Mouse (Mus musculus) ES-E14 (cell line): ENCODE results near the gene Panx3. TPM values are rescaled to one million over a fixed set of nuclear protein-coding genes. Genes with fewer than 3 reads are reported as not detected.

ENCODE experiments used
- DNase-seq: peaks from one replicate; pipeline ENCODE4 v3.0.0-alpha.2; 2013; ENCODE audit warnings: low read depth, low spot score
- H3K27ac ChIP-seq: 2 replicates; pipeline ENCODE4 v1.5.1; 2012; ENCODE audit warnings: low read depth, mild to moderate bottlenecking, low read length, moderate library complexity, mixed read lengths; ENCODE audit not compliant: poor library complexity, insufficient read depth, severe bottlenecking
- H3K36me3 ChIP-seq: 2 replicates; pipeline ENCODE4 v1.6.1; 2012; ENCODE audit warnings: mild to moderate bottlenecking, low read length, moderate library complexity, mixed read lengths; ENCODE audit not compliant: control insufficient read depth, poor library complexity, insufficient read depth, severe bottlenecking
- H3K4me1 ChIP-seq, 2 experiments: fragments of 150-350 bp in 1 of 2; sonication (generic) in 1 of 2; 2 replicates each; pipeline ENCODE4 v1.6.1; 2012; ENCODE audit warnings: low read length in 2 of 2, mild to moderate bottlenecking in 1 of 2, mixed read lengths in 1 of 2; ENCODE audit not compliant: control insufficient read depth in 2 of 2, insufficient read depth in 2 of 2, poor library complexity in 1 of 2
- H3K4me3 ChIP-seq, 2 experiments: fragments of 150-350 bp in 1 of 2; sonication (generic) in 1 of 2; 2 replicates each; pipeline ENCODE4 v1.5.1; 2012; ENCODE audit warnings: low read length in 2 of 2, low read depth in 1 of 2, mild to moderate bottlenecking in 1 of 2, mixed read lengths in 1 of 2; ENCODE audit not compliant: insufficient read depth in 1 of 2, poor library complexity in 1 of 2, severe bottlenecking in 1 of 2
- H3K9ac ChIP-seq: 2 replicates; pipeline ENCODE4 v1.6.1; 2012; ENCODE audit warnings: low read depth, mild to moderate bottlenecking, low read length, mixed read lengths; ENCODE audit not compliant: poor library complexity, insufficient read depth, severe bottlenecking
- H3K9me3 ChIP-seq: fragments of 150-350 bp; sonication (generic); 2 replicates; pipeline ENCODE4 v1.6.1; 2012; ENCODE audit warnings: low read depth, mild to moderate bottlenecking, low read length; ENCODE audit not compliant: control insufficient read depth, insufficient read depth
- CHD2 ChIP-seq: IDR thresholded peaks from 2 replicates; pipeline ENCODE4 v1.6.1; 2014; ENCODE audit warnings: mild to moderate bottlenecking, low read depth, low read length, inconsistent platforms
- HCFC1 ChIP-seq: IDR thresholded peaks from 2 replicates; pipeline ENCODE4 v1.6.1; 2012; ENCODE audit warnings: low read length, inconsistent platforms, borderline replicate concordance; ENCODE audit not compliant: insufficient read depth
- MAFK ChIP-seq: IDR thresholded peaks from 2 replicates; pipeline ENCODE4 v1.6.1; 2014; ENCODE audit warnings: mild to moderate bottlenecking, low read depth, low read length, inconsistent platforms; ENCODE audit not compliant: insufficient read depth
- ZC3H11A ChIP-seq: IDR thresholded peaks from 2 replicates; pipeline ENCODE4 v1.6.1; 2012; ENCODE audit warnings: low read depth, mild to moderate bottlenecking, inconsistent platforms, low read length, borderline replicate concordance
- ZNF384 ChIP-seq: IDR thresholded peaks from 2 replicates; pipeline ENCODE4 v1.6.1; 2012; ENCODE audit warnings: low read depth, low read length, inconsistent platforms
- in situ Hi-C, 2 experiments: fragments of 600-800 bp; cut with MboI; formaldehyde crosslinking; loops; one replicate each; pipeline ENCODE4 v1.15.1; 2025; ENCODE audit warnings: low sequenced_read_pairs in 2 of 2, inconsistent platforms in 1 of 2; ENCODE audit not compliant: unreplicated experiment in 2 of 2
- total RNA-seq: library from RNA; depleted of rRNA; stranded (reverse); fragments of 300-350 nt; gene quantifications from 2 replicates; pipeline ENCODE4 v1.2.3, GENCODE M21; 2012

Panx3 gene
- total RNA-seq, 1 experiment = 0.13 TPM

DNA sequence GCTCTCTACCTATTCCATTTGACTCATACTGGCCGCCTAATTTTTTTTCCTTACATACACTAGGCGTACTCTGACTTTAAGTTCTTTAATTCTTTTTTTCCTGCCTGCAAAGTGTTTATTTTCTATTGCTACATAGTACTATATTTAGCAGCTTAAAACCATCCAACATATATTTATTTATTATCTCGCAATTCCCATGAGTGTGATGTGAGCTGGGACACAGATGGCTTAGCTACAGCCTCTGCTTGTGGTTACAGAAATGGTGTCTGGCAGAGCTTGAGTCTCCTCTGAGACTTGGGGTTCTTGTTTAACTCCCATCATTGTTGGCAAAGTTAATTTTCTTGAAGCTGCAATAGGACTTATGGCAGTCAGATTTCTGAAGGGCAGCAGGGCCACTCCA, 30.3 kb downstream of the Panx3 start:
- H3K27ac ChIP-seq = no peak overlapping the region
- TF ChIP-seq ZC3H11A = no peak
- no peak for TF ChIP-seq CHD2
- TF ChIP-seq HCFC1 = no peak
- no peak for TF ChIP-seq MAFK
- no peak for TF ChIP-seq ZNF384
- in situ Hi-C loops = no loop called here
- H3K4me1 ChIP-seq = no peaks in the 10 kb centered on the region; a peak in 1 of 4 replicates
- H3K36me3 ChIP-seq = no peaks in the 10 kb centered on the region
- no peak overlapping the region for H3K4me3 ChIP-seq
- H3K9me3 ChIP-seq = no peaks in the 10 kb centered on the region
- no peak overlapping the region for H3K9ac ChIP-seq
- DNase-seq = no peak

DNA sequence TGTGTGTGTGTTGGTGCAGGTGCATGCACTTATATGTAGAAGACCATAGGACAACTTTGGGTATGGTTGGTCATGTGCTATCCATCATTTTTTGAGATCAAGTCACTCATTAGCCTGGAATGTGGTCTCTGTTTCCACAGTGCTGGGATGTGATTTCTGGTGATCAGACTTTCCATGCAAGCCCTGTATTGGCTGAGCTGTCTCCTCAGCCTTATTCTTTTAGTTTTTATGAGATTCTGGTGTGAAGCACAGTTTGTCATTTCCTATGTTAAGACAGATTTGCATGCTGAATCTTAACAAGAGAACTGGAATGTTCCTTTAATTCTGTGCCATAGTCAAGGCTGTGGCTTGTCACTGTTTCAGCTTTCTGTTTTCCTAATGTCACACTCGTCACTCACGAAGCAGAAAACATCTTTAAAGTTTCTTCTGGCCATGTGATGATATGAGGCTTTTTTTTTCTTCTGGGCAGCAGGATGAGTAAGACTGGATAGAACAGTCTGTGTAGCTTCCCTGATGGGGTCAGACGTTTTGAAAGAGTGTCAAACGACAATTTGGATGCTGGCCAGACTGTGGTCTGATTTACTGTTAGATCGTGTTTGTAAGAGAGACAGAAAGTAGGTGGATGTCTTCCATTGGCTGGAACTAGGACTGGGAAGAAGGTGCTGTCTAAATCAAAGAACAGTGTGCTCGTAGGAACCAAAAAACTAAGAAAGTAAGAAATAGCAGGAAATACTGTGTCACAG, 32.1 kb downstream of the Panx3 start:
- H3K27ac ChIP-seq = no peak overlapping the region
- in situ Hi-C loops = no loop called here
- TF ChIP-seq CHD2 (no peak), ZNF384 (no peak), MAFK (no peak), ZC3H11A (no peak), HCFC1 (no peak)
- H3K9ac ChIP-seq = no peak overlapping the region
- H3K4me1 ChIP-seq = no peaks in the 10 kb centered on the region; a peak in 1 of 4 replicates
- H3K4me3 ChIP-seq = no peak overlapping the region
- H3K36me3 ChIP-seq = no peaks in the 10 kb centered on the region
- H3K9me3 ChIP-seq = no peaks in the 10 kb centered on the region
- no peak for DNase-seq

DNA sequence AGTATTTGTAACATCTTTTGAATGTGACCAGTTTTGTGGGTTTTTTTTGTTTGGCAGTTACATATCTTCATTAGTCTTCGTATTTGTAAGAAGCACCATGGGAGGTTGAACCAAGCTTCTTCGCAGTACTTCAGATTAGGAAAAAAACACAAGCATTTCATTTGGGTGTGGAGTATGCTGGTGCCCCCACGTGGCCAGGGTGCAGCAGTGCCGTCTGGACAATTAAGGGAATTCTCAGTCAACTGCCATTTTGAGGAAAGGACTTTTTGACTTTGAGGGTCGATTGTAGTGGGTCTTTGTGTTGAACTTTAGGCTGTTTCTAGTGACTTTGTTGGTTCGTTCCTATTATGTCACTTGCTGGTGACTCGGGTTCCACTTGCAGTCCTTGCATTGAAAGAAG, 32.7 kb downstream of the Panx3 start:
- no peak overlapping the region for H3K9ac ChIP-seq
- TF ChIP-seq ZC3H11A = peak; percentile 82; the same call in 1 of the 2 replicates
- TF ChIP-seq CHD2 = no peak
- no peak for TF ChIP-seq HCFC1
- peak; percentile 80 for TF ChIP-seq ZNF384
- no peak overlapping the region for H3K4me3 ChIP-seq
- H3K9me3 ChIP-seq = no peaks in the 10 kb centered on the region
- H3K4me1 ChIP-seq = no peaks in the 10 kb centered on the region; a peak in 1 of 4 replicates
- DNase-seq = peak; percentile 41
- H3K27ac ChIP-seq = no peak overlapping the region
- H3K36me3 ChIP-seq = no peaks in the 10 kb centered on the region
- in situ Hi-C loops = no loop called here

DNA sequence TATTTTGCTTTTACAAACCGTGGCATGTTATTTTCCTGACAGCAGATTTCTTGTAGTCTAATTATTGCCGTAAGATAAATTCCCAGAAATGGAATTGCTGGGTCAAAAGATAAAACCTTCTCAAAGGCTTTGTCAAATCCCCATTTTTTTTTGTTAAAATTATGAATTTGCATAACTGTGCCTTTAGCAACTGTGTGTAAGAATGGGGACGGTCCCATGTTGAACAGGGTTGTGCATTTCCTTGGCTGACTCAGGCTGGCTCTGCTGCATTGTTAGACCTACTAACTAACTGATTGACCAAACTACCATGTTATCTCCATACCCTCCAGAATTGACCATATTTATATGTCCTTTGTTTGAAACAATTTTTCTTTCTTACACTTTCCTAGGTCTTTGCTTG, 34.8 kb downstream of the Panx3 start:
- Histone ChIP-seq H3K9ac (no peak overlapping the region), H3K4me1 (no peaks in the 10 kb centered on the region; a peak in 1 of 4 replicates), H3K4me3 (no peak overlapping the region), H3K9me3 (no peaks in the 10 kb centered on the region), H3K36me3 (no peaks in the 10 kb centered on the region), H3K27ac (no peak overlapping the region)
- DNase-seq = no peak
- TF ChIP-seq ZC3H11A (no peak), MAFK (no peak), HCFC1 (no peak), CHD2 (no peak), ZNF384 (no peak)
- in situ Hi-C loops = no loop called here

DNA sequence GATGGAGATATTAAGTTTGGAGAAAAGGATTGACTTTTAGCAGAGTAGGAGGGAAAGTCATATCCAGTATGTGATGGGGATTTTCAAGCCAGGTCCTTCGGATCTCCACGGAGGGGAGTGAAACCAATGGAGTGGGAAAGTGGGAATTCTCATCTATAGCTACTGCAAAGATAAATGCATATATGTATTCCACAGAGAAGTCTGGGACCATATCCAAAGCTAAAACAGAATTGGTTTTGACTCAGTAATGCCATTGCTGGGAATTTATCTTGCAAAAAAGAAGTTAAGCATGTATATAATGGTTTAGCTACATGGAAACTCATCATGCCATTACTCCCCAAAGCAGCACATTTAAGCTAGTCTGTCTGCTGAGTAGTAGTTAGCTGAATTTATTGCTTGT, 36.7 kb downstream of the Panx3 start:
- Histone ChIP-seq H3K4me3 (no peak overlapping the region), H3K4me1 (peaks cover 0 to 8% of the 10 kb centered on the region in 2 experiments; a peak in 2 of 4 replicates), H3K9me3 (no peaks in the 10 kb centered on the region), H3K27ac (no peak overlapping the region), H3K9ac (no peak overlapping the region), H3K36me3 (no peaks in the 10 kb centered on the region)
- TF ChIP-seq ZC3H11A = no peak
- TF ChIP-seq CHD2 = no peak
- no peak for TF ChIP-seq MAFK
- TF ChIP-seq HCFC1 = no peak
- TF ChIP-seq ZNF384 = no peak
- DNase-seq = no peak
- in situ Hi-C loops = no loop called here
